Mouse (Mus musculus) hindbrain, postnatal 0 days (tissue): ENCODE results near the gene Klhl25. TPM values are rescaled to one million over a fixed set of nuclear protein-coding genes. Genes with fewer than 3 reads are reported as not detected.

Experiments used
- ATAC-seq: fragments of 200-750 bp; cut with Nextera tagmentation; 2 replicates; pipeline ENCODE4 v1.8.0; 2017; ENCODE audit warnings: mild to moderate bottlenecking, moderate TSS enrichment, moderate library complexity
- DNase-seq: peaks from one replicate; pipeline ENCODE4 v3.0.0-alpha.2; 2015; ENCODE audit warnings: low spot score
- H3K27ac ChIP-seq: fragments of 300-500 bp; sonication (generic); 2 replicates; pipeline ENCODE4 v1.5.1; 2014; ENCODE audit warnings: mild to moderate bottlenecking
- H3K27me3 ChIP-seq: fragments of 300-500 bp; sonication (generic); 2 replicates; pipeline ENCODE4 v1.6.1; 2014; ENCODE audit warnings: low read length, mixed read lengths; ENCODE audit not compliant: insufficient read depth
- H3K36me3 ChIP-seq: fragments of 300-500 bp; sonication (generic); 2 replicates; pipeline ENCODE4 v1.6.1; 2014; ENCODE audit warnings: low read length, mixed read lengths; ENCODE audit not compliant: insufficient read depth
- H3K4me1 ChIP-seq: fragments of 300-500 bp; sonication (generic); 2 replicates; pipeline ENCODE4 v1.6.1; 2014; ENCODE audit warnings: antibody characterized with exemption, low read length, mixed read lengths; ENCODE audit not compliant: insufficient read depth
- H3K4me2 ChIP-seq: fragments of 300-500 bp; sonication (generic); 2 replicates; pipeline ENCODE4 v1.6.1; 2014; ENCODE audit warnings: low read depth, mild to moderate bottlenecking, low read length, moderate library complexity, mixed read lengths
- H3K4me3 ChIP-seq: fragments of 300-500 bp; sonication (generic); 2 replicates; pipeline ENCODE4 v1.5.1; 2014; ENCODE audit warnings: low read length
- H3K9ac ChIP-seq: fragments of 300-500 bp; sonication (generic); replicated peaks from 2 replicates; pipeline ENCODE4 v1.6.1; 2014; ENCODE audit warnings: mild to moderate bottlenecking, low read length, moderate library complexity, mixed read lengths
- H3K9me3 ChIP-seq: fragments of 300-500 bp; sonication (generic); 2 replicates; pipeline ENCODE4 v1.6.1; 2016; ENCODE audit warnings: low read length, mixed read lengths
- CTCF ChIP-seq: IDR thresholded peaks from 2 replicates; pipeline ENCODE4 v1.5.1; 2016; ENCODE audit warnings: antibody characterized with exemption, control low read depth, low read depth
- WGBS: fragments of 180-500 bp; shearing (Covaris S2); extraction: QIAGEN DNeasy Blood & Tissue Kit; methylation state at CpG from one replicate; pipeline ENCODE4 v1.1.7; 2014; 5-methylcytosine and 5-hydroxymethylcytosine counted together
- polyA plus RNA-seq: library from polyadenylated mRNA; unstranded; fragments of >200 nt; fragmentation: Nextera tagmentation; extraction: Ambion mirVana; gene quantifications from 2 replicates; pipeline ENCODE4 v1.2.1, GENCODE M21; 2015
- total RNA-seq: library from RNA; depleted of rRNA; stranded (reverse); fragments of >200 nt; gene quantifications from 2 replicates; pipeline ENCODE4 v1.2.3, GENCODE M21; 2014

Klhl25 gene
- total and polyA plus RNA-seq, 2 experiments from 2014 or later, result 14.4 to 47.8 TPM

GRCm38 (mm10) chr7:75881791-75882190, 33.7 kb downstream of the Klhl25 start:
- H3K27ac ChIP-seq, result no peak overlapping the region
- no peaks in the 10 kb centered on the region for H3K36me3 ChIP-seq
- H3K9ac ChIP-seq, result no peak overlapping the region
- no peak for TF ChIP-seq CTCF
- H3K4me2 ChIP-seq, result no peak overlapping the region
- WGBS, result 83% methylated on average over 3 of the region's 3 CpGs
- H3K4me1 ChIP-seq, result no peaks in the 10 kb centered on the region
- H3K9me3 ChIP-seq, result no peaks in the 10 kb centered on the region
- no peak overlapping the region for H3K4me3 ChIP-seq
- DNase-seq (no peak), ATAC-seq (no peak)
- no peaks in the 10 kb centered on the region for H3K27me3 ChIP-seq

DNA sequence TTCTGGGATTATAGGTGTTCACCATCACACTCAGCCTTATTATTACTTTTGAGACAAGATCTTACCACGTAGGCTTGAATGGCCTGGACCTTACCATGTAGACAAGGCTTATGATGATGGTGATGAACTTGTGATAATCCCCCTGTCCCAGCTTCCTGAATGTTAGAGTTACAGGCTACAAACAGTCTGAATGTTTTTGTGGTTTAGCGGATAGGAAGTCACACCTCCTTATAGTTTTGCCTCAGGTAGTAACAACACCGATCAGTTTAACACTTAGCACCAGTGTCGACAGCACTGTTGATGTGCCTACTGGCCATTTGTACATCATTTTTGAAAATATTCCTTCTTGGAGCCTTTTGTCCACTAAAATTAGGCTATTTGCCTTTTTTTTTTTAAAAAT, 43.4 kb downstream of the Klhl25 start:
- no peak for TF ChIP-seq CTCF
- ATAC-seq, result no peak
- no peak overlapping the region for H3K27ac ChIP-seq
- no peak for DNase-seq
- H3K36me3 ChIP-seq, result no peaks in the 10 kb centered on the region
- H3K9ac ChIP-seq, result no peak overlapping the region
- no peaks in the 10 kb centered on the region for H3K9me3 ChIP-seq
- 94% methylated on average over 4 of the region's 4 CpGs for WGBS
- H3K4me2 ChIP-seq, result no peak overlapping the region
- H3K27me3 ChIP-seq, result no peaks in the 10 kb centered on the region
- no peaks in the 10 kb centered on the region for H3K4me1 ChIP-seq
- no peak overlapping the region for H3K4me3 ChIP-seq

DNA sequence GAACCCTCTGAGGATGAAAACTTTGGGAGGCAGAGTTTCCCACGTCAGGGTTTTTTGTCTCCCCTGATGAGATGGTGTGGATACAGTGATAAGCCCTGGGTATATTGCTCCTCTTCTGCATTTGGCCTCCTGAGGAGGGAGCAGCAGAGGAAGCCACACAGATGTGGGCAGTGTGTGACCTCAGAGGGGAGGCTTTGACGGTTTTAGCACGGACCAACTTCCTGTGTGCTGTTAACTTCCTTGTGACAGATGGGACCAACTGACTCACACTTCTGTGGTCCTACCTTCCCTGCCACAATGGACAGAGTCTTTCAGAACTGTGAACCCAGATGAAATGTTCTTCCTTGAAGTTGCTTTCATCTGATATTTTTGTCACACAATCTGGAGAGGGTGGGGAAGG, 44.6 kb downstream of the Klhl25 start:
- no peaks in the 10 kb centered on the region for H3K9me3 ChIP-seq
- no peaks in the 10 kb centered on the region for H3K4me1 ChIP-seq
- H3K36me3 ChIP-seq, result no peaks in the 10 kb centered on the region
- ATAC-seq, result no peak
- DNase-seq, result no peak
- no peak overlapping the region for H3K4me2 ChIP-seq
- 82% methylated on average over 3 of the region's 3 CpGs for WGBS
- no peak overlapping the region for H3K4me3 ChIP-seq
- no peak overlapping the region for H3K9ac ChIP-seq
- no peak for TF ChIP-seq CTCF
- H3K27ac ChIP-seq, result no peak overlapping the region
- H3K27me3 ChIP-seq, result no peaks in the 10 kb centered on the region

GRCm38 (mm10) chr7:75893709-75894108, 45.6 kb downstream of the Klhl25 start:
- Histone ChIP-seq H3K27me3 (no peaks in the 10 kb centered on the region), H3K9me3 (no peaks in the 10 kb centered on the region), H3K27ac (no peak overlapping the region), H3K4me3 (no peak overlapping the region), H3K36me3 (no peaks in the 10 kb centered on the region), H3K4me1 (no peaks in the 10 kb centered on the region), H3K4me2 (no peak overlapping the region), H3K9ac (no peak overlapping the region)
- no peak for TF ChIP-seq CTCF
- DNase-seq (no peak), ATAC-seq (no peak)
- 86% methylated on average over 8 of the region's 8 CpGs for WGBS

DNA sequence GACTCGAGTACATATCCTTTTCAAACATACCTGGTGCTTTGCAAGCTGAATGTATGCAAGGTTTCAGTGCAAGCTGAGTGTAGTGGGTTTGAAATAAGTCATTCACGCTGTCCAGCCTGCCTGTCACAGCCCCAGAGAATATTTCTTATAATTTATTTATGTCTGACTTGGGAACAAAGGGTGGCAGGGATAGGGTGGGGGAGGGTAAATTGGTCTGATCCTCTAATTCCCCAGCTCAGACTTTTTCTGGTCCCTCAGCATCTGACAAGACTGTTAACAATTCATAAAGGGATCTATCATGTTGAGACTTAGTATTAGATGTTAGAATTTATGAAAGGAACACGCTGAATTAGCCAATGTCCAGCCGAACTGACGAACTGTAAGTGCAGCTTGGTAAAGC, 48.9 kb downstream of the Klhl25 start:
- Histone ChIP-seq H3K36me3 (no peaks in the 10 kb centered on the region), H3K4me1 (no peaks in the 10 kb centered on the region), H3K9me3 (no peaks in the 10 kb centered on the region), H3K27me3 (no peaks in the 10 kb centered on the region), H3K4me3 (no peak overlapping the region), H3K9ac (no peak overlapping the region), H3K4me2 (no peak overlapping the region), H3K27ac (no peak overlapping the region)
- TF ChIP-seq CTCF, result no peak
- DNase-seq, result no peak
- ATAC-seq, result no peak
- WGBS, result 80% methylated on average over 5 of the region's 5 CpGs

DNA sequence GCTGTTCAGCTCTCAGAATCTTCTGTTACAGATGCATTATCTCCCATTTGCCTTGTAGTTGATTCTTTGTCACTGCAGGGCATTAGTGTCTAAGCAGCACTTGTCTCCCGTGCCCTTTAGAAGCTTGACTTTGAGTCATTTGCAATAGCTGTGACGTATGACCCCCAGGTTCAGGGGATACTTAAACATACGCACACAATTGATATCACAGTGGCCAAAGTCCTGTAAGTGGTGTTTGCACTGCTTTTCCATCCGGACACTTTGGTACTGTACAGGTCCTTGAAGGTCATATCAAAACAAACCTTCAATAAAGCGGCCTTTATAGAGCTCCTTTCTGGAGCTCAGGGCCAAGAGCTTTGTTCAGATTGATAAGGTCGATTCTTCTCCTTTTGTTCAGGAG, 51.0 kb downstream of the Klhl25 start:
- DNase-seq (no peak), ATAC-seq (no peak)
- Histone ChIP-seq H3K9me3 (no peaks in the 10 kb centered on the region), H3K27ac (no peak overlapping the region), H3K9ac (no peak overlapping the region), H3K36me3 (no peaks in the 10 kb centered on the region), H3K4me3 (no peak overlapping the region), H3K4me2 (no peak overlapping the region), H3K4me1 (no peaks in the 10 kb centered on the region), H3K27me3 (no peaks in the 10 kb centered on the region)
- TF ChIP-seq CTCF, result no peak
- WGBS, result 41% methylated on average over 6 of the region's 6 CpGs

DNA sequence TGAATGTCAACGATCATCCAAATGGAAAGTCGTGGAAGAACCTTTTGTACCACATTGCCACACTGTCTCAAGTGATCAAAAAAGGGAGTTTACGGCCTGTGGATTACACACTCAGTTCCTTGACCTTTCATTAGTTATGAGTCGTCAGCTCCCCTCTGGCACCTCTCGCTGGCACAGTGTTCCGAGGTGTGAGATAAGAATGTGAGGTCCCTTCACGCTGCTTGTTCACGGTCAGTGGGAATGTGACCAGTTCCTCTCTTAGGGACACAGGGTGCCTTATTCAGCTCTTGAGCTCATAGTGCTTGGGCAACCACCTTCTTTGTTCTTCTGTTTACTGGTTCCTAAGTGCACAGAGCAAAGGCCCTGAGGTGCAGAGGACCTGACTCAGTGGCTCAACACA, 51.4 kb downstream of the Klhl25 start:
- DNase-seq, result no peak
- Histone ChIP-seq H3K4me2 (no peak overlapping the region), H3K9me3 (no peaks in the 10 kb centered on the region), H3K4me1 (no peaks in the 10 kb centered on the region), H3K9ac (no peak overlapping the region), H3K36me3 (no peaks in the 10 kb centered on the region), H3K4me3 (no peak overlapping the region), H3K27me3 (no peaks in the 10 kb centered on the region), H3K27ac (no peak overlapping the region)
- WGBS, result 30% methylated on average over 8 of the region's 8 CpGs
- TF ChIP-seq CTCF, result no peak
- no peak for ATAC-seq

DNA sequence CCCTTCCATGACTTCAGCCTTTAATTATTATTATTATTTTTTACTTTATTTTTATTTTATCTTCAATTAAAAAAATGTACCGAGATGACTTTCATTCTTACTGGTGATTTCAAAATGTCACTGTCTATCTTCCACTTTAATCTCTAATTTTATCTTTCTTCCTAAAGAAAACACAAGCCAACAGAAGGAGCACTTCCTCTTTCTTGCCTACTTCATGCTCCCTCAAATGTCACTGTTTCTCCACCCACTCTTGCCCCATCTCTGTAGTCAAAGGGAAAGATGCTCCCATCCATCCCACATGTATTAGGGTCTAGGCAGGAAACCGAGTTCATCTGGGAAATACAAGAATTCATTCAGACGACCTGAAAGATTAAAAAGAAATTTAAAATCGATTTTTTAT, 51.8 kb downstream of the Klhl25 start:
- WGBS, result 81% methylated on average over 4 of the region's 4 CpGs
- Histone ChIP-seq H3K4me2 (no peak overlapping the region), H3K27me3 (no peaks in the 10 kb centered on the region), H3K36me3 (no peaks in the 10 kb centered on the region), H3K27ac (no peak overlapping the region), H3K9me3 (no peaks in the 10 kb centered on the region), H3K9ac (no peak overlapping the region), H3K4me1 (no peaks in the 10 kb centered on the region), H3K4me3 (no peak overlapping the region)
- DNase-seq, result no peak
- no peak for ATAC-seq
- no peak for TF ChIP-seq CTCF
